Mouse (Mus musculus) megakaryocyte, embryonic 14.5 days (primary cell): ENCODE measurements at regions not wholly inside any gene's neighbourhood (a gene's known extent, or its start where the extent isn't known, plus 50 kb on each side); places are given as distances from the start of the nearest gene placed in this dataset.

ENCODE experiments used
- FLI1 ChIP-seq: IDR thresholded peaks from 2 replicates; pipeline ENCODE4 v1.6.1; 2012; ENCODE audit warnings: low read length, inconsistent platforms, mixed read lengths
- GATA1 ChIP-seq: IDR thresholded peaks from 3 replicates; pipeline ENCODE4 v1.6.1; 2012; ENCODE audit warnings: mixed read lengths, low read length, inconsistent platforms, borderline replicate concordance

DNA sequence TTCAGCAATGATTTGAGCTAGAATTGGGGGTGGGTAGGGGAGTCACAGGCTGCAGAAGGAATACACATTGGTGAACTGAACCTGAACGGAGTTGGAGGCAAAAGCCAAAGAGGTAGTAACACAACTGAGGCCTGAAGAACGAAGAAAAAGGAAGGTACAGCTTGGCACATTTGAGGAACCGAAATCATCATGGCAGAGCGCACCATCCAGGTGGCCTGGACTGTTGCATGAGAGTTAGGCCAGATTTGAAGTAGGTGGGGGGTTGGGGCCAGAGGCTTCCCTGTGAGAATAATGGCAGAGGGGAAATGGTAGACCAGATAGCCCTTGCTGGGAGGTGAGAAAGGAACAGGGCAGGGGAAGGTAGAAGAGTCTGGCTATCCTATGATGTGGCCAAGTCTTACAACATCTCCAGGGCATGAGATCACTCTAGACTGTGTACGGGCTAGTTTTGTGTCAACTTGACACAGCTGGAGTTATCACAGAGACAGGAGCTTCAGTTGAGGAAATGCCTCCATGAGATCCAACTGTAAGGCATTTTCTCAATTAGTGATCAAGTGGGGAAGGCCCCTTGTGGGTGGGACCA is 128.4 kb downstream of the Plpp3 start:
- no peak for TF ChIP-seq GATA1
- TF ChIP-seq FLI1, result no peak
